In genomic region chr13:14802391-14802790, GRCm38 (mm10) we compare ENCODE assay signal across 19 mouse cellular contexts.
"Had no signal": no experiment of that assay in that cellular context is flagged by ENCODE, and none has a peak within 500 bp of the region (broad histone marks: within the 10 kb centered on the region; RNA-seq: fewer than 3 reads in every experiment).

No protein-coding gene starts in this region.

- H3K27ac ChIP-seq: kidney, postnatal 0 days; layer of hippocampus, adult 2 months; limb, embryonic 10.5 days; limb, embryonic 13.5 days; liver, embryonic 12.5 days; liver, embryonic 15.5 days; lung, embryonic 15.5 days; midbrain, embryonic 10.5 days; midbrain, embryonic 15.5 days; stomach, postnatal 0 days had no signal

- H3K36me3 ChIP-seq: limb, embryonic 10.5 days; limb, embryonic 13.5 days; liver, embryonic 12.5 days; liver, embryonic 15.5 days; lung, embryonic 15.5 days; midbrain, embryonic 10.5 days; midbrain, embryonic 15.5 days had no signal

- H3K9me3 ChIP-seq: limb, embryonic 10.5 days; limb, embryonic 13.5 days; liver, embryonic 12.5 days; liver, embryonic 15.5 days; lung, embryonic 15.5 days; megakaryocyte, embryonic 14.5 days; midbrain, embryonic 10.5 days; midbrain, embryonic 15.5 days had no signal

- H3K27me3 ChIP-seq: limb, embryonic 13.5 days; liver, embryonic 12.5 days; liver, embryonic 15.5 days; lung, embryonic 15.5 days; megakaryocyte, embryonic 14.5 days; midbrain, embryonic 15.5 days had no signal

- H3K4me3 ChIP-seq: layer of hippocampus, adult 2 months; limb, embryonic 10.5 days; limb, embryonic 13.5 days; liver, embryonic 12.5 days; liver, embryonic 15.5 days; lung, embryonic 15.5 days; megakaryocyte, embryonic 14.5 days; midbrain, embryonic 10.5 days; midbrain, embryonic 15.5 days had no signal

- ATAC-seq: liver, embryonic 12.5 days; midbrain, embryonic 15.5 days had no signal

- H3K9ac ChIP-seq: limb, embryonic 13.5 days; liver, embryonic 12.5 days; liver, embryonic 15.5 days; lung, embryonic 15.5 days; midbrain, embryonic 15.5 days had no signal

- H3K4me2 ChIP-seq: limb, embryonic 13.5 days; liver, embryonic 12.5 days; liver, embryonic 15.5 days; lung, embryonic 15.5 days; midbrain, embryonic 15.5 days had no signal

- H3K4me1 ChIP-seq: limb, embryonic 10.5 days; limb, embryonic 13.5 days; liver, embryonic 12.5 days; liver, embryonic 15.5 days; lung, embryonic 15.5 days; megakaryocyte, embryonic 14.5 days; midbrain, embryonic 15.5 days had no signal

- DNase-seq: kidney, adult 2 months; kidney, postnatal 25 days; layer of hippocampus, adult 9-11 months; liver; lung, adult 18-20 months; lung, postnatal 10 days; lung, postnatal 36 days; thymus, postnatal 25 days had no signal
